Mouse (Mus musculus): ENCODE measurements around the gene Psmb11. TPM values are rescaled to one million over a fixed set of nuclear protein-coding genes. Genes with fewer than 3 reads are reported as not detected.

Psmb11 gene
- polyA plus RNA-seq (2012; rRNA removed; ENCODE audit: low replicate concordance), result 0.02 TPM in 1 of 2 replicates, not detected in the other

DNA sequence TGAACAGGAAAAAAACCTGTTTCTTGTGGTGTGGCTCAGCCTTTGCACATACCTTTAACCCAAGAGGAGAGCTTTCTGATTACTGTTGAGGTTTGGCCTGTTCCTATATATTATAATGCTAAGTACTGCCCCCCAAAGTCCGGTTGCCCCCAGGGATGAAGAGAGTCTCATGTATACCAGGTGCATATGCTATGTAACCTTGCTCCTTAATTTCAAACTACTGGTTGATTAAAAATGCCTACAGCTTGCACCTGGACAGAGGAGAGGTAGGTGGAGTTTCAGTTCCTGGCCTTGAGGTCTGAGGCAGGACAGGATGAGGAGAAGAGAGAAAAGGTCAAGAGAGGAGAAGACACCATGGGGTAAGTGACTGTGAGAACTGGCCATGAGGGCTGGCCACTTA, at the start of gene Psmb11:
TSS of gene Psmb11 (plus strand) at position 301 of the 400 bp plus-strand sequence.

DNA sequence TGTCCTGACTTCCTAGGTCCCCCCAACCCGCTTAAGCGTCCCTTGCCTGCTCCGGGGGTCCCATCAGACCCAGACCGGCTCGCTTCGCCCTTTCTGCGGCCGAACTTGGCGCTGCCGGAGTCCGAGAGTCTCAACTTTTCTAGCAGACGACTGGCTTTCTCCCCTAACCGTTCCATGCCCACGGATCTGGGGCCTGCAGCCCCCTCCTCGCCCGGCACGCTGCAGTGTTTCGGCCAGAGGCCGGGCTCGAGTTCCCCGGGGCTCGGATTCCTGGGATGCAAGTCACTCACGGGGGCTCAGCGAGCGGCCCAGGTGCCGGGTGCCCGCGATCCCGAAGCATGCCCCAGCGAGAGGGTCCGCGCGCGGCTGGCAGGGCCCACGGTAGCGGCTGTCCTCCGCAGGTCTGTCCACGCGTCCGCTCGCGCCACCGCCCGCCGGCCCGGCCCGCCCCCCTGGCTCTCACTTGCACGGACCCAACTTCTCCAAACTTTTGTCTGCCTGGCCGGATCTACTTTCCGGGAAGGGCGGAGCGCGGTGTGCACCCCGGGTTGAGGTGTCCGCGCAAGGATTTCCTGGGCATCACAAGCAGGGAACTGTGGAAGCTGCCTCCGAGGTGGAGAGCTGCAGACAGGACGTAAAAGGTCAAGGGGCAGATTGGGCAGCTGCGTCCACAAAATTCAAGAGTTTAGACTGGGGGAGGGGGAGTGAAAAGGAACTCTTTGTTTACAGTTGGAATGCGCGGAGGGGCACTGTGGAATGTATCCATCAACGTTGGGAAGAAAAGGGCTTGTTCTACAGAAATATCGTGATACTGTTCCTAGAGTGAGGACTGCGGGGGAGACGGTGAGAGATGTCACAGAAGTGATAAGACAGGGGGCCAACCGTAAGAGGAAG, 43.9 kb upstream of the Psmb11 start, which contains the start of gene Ajuba:
TSS of gene Ajuba (minus strand) at position 470 of the 894 bp plus-strand sequence.

DNA sequence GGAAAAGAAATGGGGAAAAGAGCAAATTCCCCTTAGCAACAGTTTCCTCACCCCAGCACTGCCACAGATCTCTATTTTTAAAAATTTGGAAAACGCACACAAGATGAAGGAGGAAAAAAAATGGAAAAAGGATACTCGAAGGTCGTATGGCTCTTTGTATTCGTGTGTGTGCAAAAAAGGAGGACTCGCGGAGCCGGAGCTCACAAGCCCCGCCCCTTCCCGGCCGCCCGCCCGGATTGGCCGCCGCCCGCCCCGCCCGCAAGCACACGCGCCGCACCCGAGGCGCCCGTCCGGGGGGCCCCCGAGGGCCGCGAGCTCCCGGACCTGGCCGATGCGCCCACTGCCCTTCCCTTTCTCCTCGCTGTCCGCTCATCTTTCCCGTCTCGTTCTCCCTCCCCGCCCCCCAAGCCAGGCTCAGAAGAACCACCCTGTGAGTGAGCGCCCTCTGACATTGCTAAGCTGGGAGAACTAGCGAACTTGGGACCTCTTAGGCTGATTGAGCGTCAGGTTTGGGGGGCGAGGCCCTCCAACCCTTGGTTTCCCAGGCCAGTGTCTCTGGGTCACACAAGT, 15.4 kb upstream of the Psmb11 start, which contains the start of gene 4931414P19Rik:
TSS of gene 4931414P19Rik (minus strand) at position 242 of the 570 bp plus-strand sequence.

DNA sequence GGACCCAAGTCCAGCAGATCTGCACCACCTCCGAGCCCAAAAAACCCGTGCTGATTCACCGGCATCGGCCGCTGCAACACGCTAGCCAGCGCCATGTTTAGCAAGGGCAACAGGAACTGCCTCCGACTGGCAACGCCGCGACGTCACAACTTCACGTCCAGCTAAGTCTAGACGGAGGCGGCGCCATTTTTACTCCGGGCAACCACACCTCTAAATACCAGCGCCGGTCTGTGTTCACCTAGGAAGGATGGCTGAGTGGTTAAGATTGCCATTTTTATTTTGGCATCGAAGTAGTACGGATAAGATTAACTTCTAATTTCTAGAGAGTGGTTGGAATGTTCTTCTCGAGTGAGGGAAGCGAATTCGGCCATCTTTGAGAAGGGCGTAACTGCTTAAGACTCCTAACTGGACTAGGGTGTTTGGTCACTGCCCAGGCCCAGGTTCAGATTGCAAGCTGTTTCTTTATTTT, 3.3 kb upstream of the Psmb11 start, which contains the start of gene Psmb5:
TSS of gene Psmb5 (minus strand) at position 126 of the 469 bp plus-strand sequence.

DNA sequence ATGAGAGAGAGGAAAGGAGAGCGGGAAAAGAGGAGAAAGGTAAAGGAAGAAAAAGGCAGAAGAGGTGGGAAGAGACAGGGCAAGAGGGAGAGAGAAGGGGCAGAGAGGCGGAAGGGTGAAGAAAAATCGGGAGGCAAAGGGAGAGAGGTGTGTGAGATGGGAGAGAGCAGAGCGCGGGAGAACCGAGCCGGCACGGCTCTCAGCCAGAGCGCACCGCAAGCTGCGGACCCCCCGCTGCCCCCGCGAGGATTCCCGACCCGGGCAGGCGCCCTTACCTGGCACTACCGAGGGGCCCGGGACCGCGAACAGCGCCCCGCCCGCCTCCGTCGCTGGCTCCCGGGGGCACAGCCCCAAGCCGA, 19.7 kb downstream of the Psmb11 start, which contains the start of gene Gm17606:
TSS of gene Gm17606 (plus strand) at position 7 of the 359 bp plus-strand sequence.

DNA sequence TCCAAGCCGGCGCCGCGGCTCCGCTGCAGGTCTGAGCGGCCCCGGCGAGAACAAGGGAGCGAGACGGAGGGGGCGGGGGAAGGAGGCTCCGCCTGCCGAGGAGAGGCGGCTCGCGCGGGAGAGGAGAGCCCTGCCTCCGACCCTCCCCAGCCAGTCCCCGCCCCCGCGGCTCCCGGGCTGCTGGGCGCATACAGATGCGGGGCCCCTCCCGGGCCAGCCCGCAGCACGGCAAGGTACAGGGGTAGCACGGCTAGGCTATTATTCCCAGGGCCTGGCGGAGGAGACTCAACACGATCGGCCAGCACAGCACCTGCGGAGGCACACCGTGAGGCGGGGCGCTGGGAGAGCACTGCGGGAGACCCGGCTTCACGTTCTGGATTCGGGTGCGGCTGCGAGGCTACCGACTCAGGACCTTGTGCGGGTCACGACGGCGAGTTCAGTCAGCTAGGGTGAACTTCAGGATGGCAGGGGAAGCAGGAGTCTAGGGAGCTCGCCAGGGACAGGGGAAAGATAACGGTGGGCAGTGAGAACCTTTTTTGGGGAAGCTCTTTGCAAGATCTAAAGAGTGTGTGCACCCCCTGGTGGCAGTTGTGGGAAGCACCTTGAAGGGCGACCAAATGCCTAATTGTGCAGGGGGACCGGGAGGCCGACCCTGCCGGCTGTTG, 20.2 kb downstream of the Psmb11 start, which contains the start of gene Cdh24:
TSS of gene Cdh24 (minus strand) at position 60 of the 665 bp plus-strand sequence.

Other genes with a start within 250 kb of the Psmb11 start
- gene Slc7a7, start 203.7 kb upstream of the Psmb11 start, polyA plus RNA-seq (2012; rRNA removed; ENCODE audit: low replicate concordance), result 98.2 and 314 TPM in 2 replicates
- 432 and 2,473 TPM in 2 replicates for gene Mrpl52, start 194.5 kb upstream of the Psmb11 start, polyA plus RNA-seq (2012; rRNA removed; ENCODE audit: low replicate concordance)
- 91.4 and 100.0 TPM in 2 replicates for gene Mmp14, start 189.8 kb upstream of the Psmb11 start, polyA plus RNA-seq (2012; rRNA removed; ENCODE audit: low replicate concordance)
- 234 and 458 TPM in 2 replicates for gene Lrp10, start 157.3 kb upstream of the Psmb11 start, polyA plus RNA-seq (2012; rRNA removed; ENCODE audit: low replicate concordance)
- gene Rem2, start 145.3 kb upstream of the Psmb11 start, polyA plus RNA-seq (2012; rRNA removed; ENCODE audit: low replicate concordance), result 0.16 and 0.18 TPM in 2 replicates
- 8.3 and 21.4 TPM in 2 replicates for gene Prmt5, start 103.9 kb upstream of the Psmb11 start, polyA plus RNA-seq (2012; rRNA removed; ENCODE audit: low replicate concordance)
- gene Haus4, start 66.8 kb upstream of the Psmb11 start, polyA plus RNA-seq (2012; rRNA removed; ENCODE audit: low replicate concordance), result 8.0 and 8.5 TPM in 2 replicates
- 2.8 and 3.3 TPM in 2 replicates for gene Ajuba, start 43.9 kb upstream of the Psmb11 start, polyA plus RNA-seq (2012; rRNA removed; ENCODE audit: low replicate concordance)
- 4.0 and 6.6 TPM in 2 replicates for gene 4931414P19Rik, start 15.4 kb upstream of the Psmb11 start, polyA plus RNA-seq (2012; rRNA removed; ENCODE audit: low replicate concordance)
- gene Psmb5, start 3.4 kb upstream of the Psmb11 start, polyA plus RNA-seq (2012; rRNA removed; ENCODE audit: low replicate concordance), result 131 and 140 TPM in 2 replicates
- not detected in 2 replicates for gene Gm17606, start 19.5 kb downstream of the Psmb11 start, polyA plus RNA-seq (2012; rRNA removed; ENCODE audit: low replicate concordance)
- 5.7 and 7.8 TPM in 2 replicates for gene Cdh24, start 19.9 kb downstream of the Psmb11 start, polyA plus RNA-seq (2012; rRNA removed; ENCODE audit: low replicate concordance)
- gene 1700123O20Rik, start 64.8 kb downstream of the Psmb11 start, polyA plus RNA-seq (2012; rRNA removed; ENCODE audit: low replicate concordance), result 25.6 and 33.7 TPM in 2 replicates
- 48.2 and 68.8 TPM in 2 replicates for gene Acin1, start 65.5 kb downstream of the Psmb11 start, polyA plus RNA-seq (2012; rRNA removed; ENCODE audit: low replicate concordance)
- 0.04 and 0.23 TPM in 2 replicates for gene Gm29776, start 77.4 kb downstream of the Psmb11 start, polyA plus RNA-seq (2012; rRNA removed; ENCODE audit: low replicate concordance)
- gene Cebpe, start 90.7 kb downstream of the Psmb11 start, polyA plus RNA-seq (2012; rRNA removed; ENCODE audit: low replicate concordance), result 2.4 and 8.7 TPM in 2 replicates
- gene Slc7a8, start 160.5 kb downstream of the Psmb11 start, polyA plus RNA-seq (2012; rRNA removed; ENCODE audit: low replicate concordance), result 45.5 and 192 TPM in 2 replicates
- gene Rnf212b, start 192.7 kb downstream of the Psmb11 start, polyA plus RNA-seq (2012; rRNA removed; ENCODE audit: low replicate concordance), result not detected in 2 replicates
- gene Homez, start 249.5 kb downstream of the Psmb11 start, polyA plus RNA-seq (2012; rRNA removed; ENCODE audit: low replicate concordance), result 1.5 and 2.0 TPM in 2 replicates

Data from duodenum, adult 2 months (tissue).